Mouse (Mus musculus) forebrain, embryonic 16.5 days (tissue): Measurements from ENCODE around the gene Tubb5. TPM values are rescaled to one million over a fixed set of nuclear protein-coding genes. Genes with fewer than 3 reads are reported as not detected.

Experiments used
- ATAC-seq: fragments of 200-750 bp; cut with Nextera tagmentation; 2 replicates; pipeline ENCODE4 v1.8.0; 2017; ENCODE audit warnings: mild to moderate bottlenecking, moderate library complexity
- H3K27ac ChIP-seq: fragments of 300-500 bp; sonication (generic); 2 replicates; pipeline ENCODE4 v1.5.1; 2014; ENCODE audit warnings: low read length, control low read depth
- H3K27me3 ChIP-seq: fragments of 300-500 bp; sonication (generic); replicated peaks from 2 replicates; pipeline ENCODE4 v1.6.1; 2014; ENCODE audit warnings: low read length; ENCODE audit not compliant: control insufficient read depth, insufficient read depth
- H3K36me3 ChIP-seq: fragments of 300-500 bp; sonication (generic); 2 replicates; pipeline ENCODE4 v1.6.1; 2014; ENCODE audit not compliant: control insufficient read depth, insufficient read depth
- H3K4me1 ChIP-seq: fragments of 300-500 bp; sonication (generic); replicated peaks from 2 replicates; pipeline ENCODE4 v1.6.1; 2014; ENCODE audit warnings: low read length; ENCODE audit not compliant: control insufficient read depth, insufficient read depth
- H3K4me2 ChIP-seq: fragments of 300-500 bp; sonication (generic); 2 replicates; pipeline ENCODE4 v1.6.1; 2014; ENCODE audit warnings: mild to moderate bottlenecking, low read length, control low read depth
- H3K4me3 ChIP-seq: fragments of 300-500 bp; sonication (generic); replicated peaks from 2 replicates; pipeline ENCODE4 v1.5.1; 2014; ENCODE audit warnings: mild to moderate bottlenecking, low read length, control low read depth
- H3K9ac ChIP-seq: fragments of 300-500 bp; sonication (generic); replicated peaks from 2 replicates; pipeline ENCODE4 v1.6.1; 2014; ENCODE audit warnings: low read depth, low read length, control low read depth
- H3K9me3 ChIP-seq: fragments of 300-500 bp; sonication (generic); 2 replicates; pipeline ENCODE4 v1.6.1; 2016; ENCODE audit warnings: low read length; ENCODE audit not compliant: control insufficient read depth
- WGBS: fragments of 180-500 bp; shearing (Covaris S2); extraction: QIAGEN DNeasy Blood & Tissue Kit; methylation state at CpG from one replicate; pipeline ENCODE4 v1.1.7; 2014; 5-methylcytosine and 5-hydroxymethylcytosine counted together
- microRNA-seq: library from miRNA; unstranded; fragments of <30 nt; microRNA quantifications from one replicate; pipeline ENCODE4, GENCODE M21; 2017
- polyA plus RNA-seq: library from polyadenylated mRNA; unstranded; fragments of >200 nt; fragmentation: Nextera tagmentation; extraction: Ambion mirVana; gene quantifications from 2 replicates; pipeline ENCODE4 v1.2.1, GENCODE M21; 2015

Tubb5 gene
- polyA plus RNA-seq, 1 experiment from 2014 or later = 1,979 TPM

DNA sequence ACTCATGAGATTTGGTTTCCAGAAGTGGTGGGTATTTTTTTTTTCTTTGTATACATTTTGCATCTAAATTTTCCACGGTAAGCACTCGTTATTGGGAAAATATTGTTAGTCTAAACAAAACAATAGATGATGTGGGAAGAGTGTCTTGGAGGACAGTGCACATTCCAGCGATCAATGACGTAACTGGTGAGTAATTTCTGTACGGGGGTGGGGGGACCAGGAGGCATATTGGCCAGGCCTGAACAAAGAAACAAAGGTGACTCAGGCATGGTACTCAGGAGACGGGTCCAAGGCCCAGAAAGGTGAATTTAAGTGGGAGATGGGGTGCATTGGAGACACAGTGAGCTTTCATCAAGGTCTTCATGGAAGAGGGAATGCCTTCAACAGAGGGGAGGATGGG, 42.5 kb downstream of the Tubb5 start:
- Histone ChIP-seq H3K27me3 (no peaks in the 10 kb centered on the region), H3K4me1 (no peaks in the 10 kb centered on the region), H3K36me3 (no peaks in the 10 kb centered on the region), H3K4me2 (no peak overlapping the region), H3K27ac (no peak overlapping the region), H3K9ac (no peak overlapping the region), H3K9me3 (no peaks in the 10 kb centered on the region), H3K4me3 (no peak overlapping the region)
- no peak for ATAC-seq
- 73% methylated on average over 6 of the region's 6 CpGs for WGBS

DNA sequence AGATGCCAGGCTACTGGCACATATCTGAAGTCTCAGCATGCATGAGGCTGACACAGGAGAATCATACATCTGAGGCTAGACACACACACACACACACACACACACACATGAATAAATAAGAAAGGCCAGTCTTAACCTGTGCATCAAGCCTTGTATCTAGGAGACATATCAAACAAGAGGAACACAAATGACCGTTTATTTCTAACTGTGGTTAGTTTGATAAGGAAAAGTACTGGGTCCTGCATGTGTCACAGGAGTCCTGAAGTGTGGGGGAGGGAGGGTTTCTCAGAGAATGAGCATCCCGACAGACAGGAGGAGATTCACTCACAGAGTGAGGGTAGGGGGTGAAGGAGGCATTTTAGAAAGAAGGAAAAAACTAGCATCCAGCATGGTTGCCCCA, 43.0 kb downstream of the Tubb5 start:
- no peak for ATAC-seq
- no peaks in the 10 kb centered on the region for H3K27me3 ChIP-seq
- no peak overlapping the region for H3K4me3 ChIP-seq
- no peaks in the 10 kb centered on the region for H3K36me3 ChIP-seq
- H3K4me2 ChIP-seq = no peak overlapping the region
- no peak overlapping the region for H3K9ac ChIP-seq
- no peak overlapping the region for H3K27ac ChIP-seq
- H3K4me1 ChIP-seq = no peaks in the 10 kb centered on the region
- WGBS = 61% methylated on average over 2 of the region's 2 CpGs
- H3K9me3 ChIP-seq = no peaks in the 10 kb centered on the region

DNA sequence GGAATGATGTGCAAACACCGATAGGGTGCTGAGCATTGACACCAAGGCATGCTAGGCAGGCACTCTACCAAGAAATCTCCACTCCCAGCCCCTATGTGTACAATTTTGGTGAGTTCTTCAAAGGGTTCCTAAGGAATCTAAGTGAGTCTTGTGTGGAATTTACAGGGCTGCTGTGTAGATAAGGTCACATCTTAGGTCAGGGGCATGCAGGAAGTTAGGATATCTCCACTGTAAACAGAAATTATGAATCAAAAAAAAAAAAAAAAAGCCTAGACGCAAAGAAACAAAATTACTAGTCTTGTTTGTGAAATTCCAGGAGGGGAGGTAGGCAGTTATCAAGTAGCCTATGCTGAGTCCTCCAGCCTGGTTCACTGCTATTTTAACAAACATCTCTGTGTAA, 45.3 kb downstream of the Tubb5 start:
- H3K27ac ChIP-seq = no peak overlapping the region
- no peaks in the 10 kb centered on the region for H3K36me3 ChIP-seq
- no peaks in the 10 kb centered on the region for H3K9me3 ChIP-seq
- 93% methylated on average over 2 of the region's 2 CpGs for WGBS
- H3K27me3 ChIP-seq = no peaks in the 10 kb centered on the region
- no peak overlapping the region for H3K9ac ChIP-seq
- no peaks in the 10 kb centered on the region for H3K4me1 ChIP-seq
- no peak for ATAC-seq
- H3K4me2 ChIP-seq = no peak overlapping the region
- no peak overlapping the region for H3K4me3 ChIP-seq

DNA sequence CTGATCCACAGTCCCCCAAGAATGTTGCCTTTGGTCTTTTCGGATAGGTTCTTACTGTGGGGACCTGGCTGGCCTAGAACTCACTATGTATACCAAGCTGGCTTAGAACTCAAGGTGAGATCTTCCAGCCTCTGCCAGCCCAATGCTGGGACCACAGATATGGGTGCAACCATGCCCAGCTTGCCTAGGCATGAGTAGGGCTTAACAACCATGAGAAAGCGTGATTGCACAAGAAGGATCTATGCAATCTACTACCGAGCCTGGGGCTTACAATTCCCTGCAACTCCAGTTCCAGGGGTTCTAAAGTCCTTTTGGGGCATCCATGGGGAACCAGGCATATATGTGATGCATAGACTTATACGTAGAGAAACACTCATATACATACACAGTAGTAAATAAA, 47.2 kb downstream of the Tubb5 start:
- H3K4me1 ChIP-seq = no peaks in the 10 kb centered on the region
- H3K27ac ChIP-seq = no peak overlapping the region
- no peak overlapping the region for H3K9ac ChIP-seq
- no peaks in the 10 kb centered on the region for H3K36me3 ChIP-seq
- no peak overlapping the region for H3K4me3 ChIP-seq
- no peak for ATAC-seq
- H3K4me2 ChIP-seq = no peak overlapping the region
- 88% methylated on average over 4 of the region's 4 CpGs for WGBS
- no peaks in the 10 kb centered on the region for H3K27me3 ChIP-seq
- no peaks in the 10 kb centered on the region for H3K9me3 ChIP-seq

DNA sequence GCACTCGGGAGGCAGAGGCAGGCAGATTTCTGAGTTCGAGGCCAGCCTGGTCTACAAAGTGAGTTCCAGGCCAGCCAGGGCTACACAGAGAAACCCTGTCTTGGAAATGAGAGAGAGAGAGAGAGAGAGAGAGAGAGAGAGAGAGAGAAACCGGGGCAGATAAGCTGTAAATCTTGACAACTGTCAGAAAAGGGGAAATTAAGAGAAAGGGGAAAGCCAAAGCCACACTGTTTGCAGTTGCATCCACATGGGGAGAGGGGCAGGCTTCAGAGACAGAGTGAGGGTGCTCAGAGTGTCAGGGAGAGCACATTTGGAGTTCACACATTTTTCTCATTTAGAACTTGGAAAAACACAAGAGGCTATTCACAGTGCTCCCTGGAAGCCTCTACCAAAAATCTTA, 50.1 kb downstream of the Tubb5 start:
- no peak for ATAC-seq

DNA sequence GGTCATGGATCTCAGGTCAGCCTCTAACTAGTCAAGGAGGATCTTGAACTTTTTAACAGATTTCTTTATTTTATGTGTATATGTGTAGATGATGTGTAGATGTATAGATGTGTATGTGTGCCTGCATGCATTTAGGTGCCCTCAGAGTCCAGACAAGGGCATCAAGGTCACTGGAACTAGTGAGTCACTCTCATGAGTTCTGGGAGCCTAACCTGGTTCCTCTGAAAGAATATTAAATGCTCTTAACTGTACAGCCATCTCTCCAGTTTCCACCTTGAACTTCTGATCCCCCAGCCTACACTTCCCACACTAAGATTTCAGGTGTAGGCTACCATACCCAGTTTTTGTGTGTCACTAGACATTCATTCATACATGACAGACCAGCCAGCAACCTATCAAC, 50.6 kb downstream of the Tubb5 start:
- H3K4me3 ChIP-seq = no peak overlapping the region
- H3K4me1 ChIP-seq = no peaks in the 10 kb centered on the region
- H3K4me2 ChIP-seq = no peak overlapping the region
- H3K9me3 ChIP-seq = no peaks in the 10 kb centered on the region
- no peak overlapping the region for H3K27ac ChIP-seq
- ATAC-seq = no peak
- no peak overlapping the region for H3K9ac ChIP-seq
- H3K36me3 ChIP-seq = no peaks in the 10 kb centered on the region
- H3K27me3 ChIP-seq = no peaks in the 10 kb centered on the region

More for the DNA sequence above, 50.1 kb downstream of the Tubb5 start:
- no peak overlapping the region for H3K9ac ChIP-seq
- H3K27me3 ChIP-seq = no peaks in the 10 kb centered on the region
- no peaks in the 10 kb centered on the region for H3K36me3 ChIP-seq
- no peak overlapping the region for H3K27ac ChIP-seq
- H3K9me3 ChIP-seq = no peaks in the 10 kb centered on the region
- WGBS = 76% methylated on average over 3 of the region's 3 CpGs
- H3K4me2 ChIP-seq = no peak overlapping the region
- H3K4me1 ChIP-seq = no peaks in the 10 kb centered on the region
- no peak overlapping the region for H3K4me3 ChIP-seq

DNA sequence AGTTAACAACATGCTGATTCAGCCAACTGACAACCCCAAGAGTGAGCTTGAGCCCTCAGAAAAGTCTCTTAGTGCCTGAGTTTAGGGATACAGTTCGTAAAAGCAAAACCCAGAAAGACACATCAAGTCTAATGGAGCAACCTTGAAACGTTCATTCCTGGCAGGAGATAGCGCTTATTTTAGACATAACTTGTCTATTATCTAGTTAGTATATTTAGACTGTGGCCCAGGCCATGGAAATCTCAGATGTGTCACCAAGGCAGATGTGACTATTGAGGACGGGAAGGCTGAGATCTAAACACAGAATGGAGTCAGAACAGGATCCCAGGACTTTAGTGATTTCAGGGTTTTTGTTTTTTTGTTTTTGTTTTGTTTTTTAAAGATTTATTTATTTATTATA, 53.0 kb downstream of the Tubb5 start:
- H3K9me3 ChIP-seq = no peaks in the 10 kb centered on the region
- H3K36me3 ChIP-seq = no peaks in the 10 kb centered on the region
- H3K4me3 ChIP-seq = no peak overlapping the region
- no peak overlapping the region for H3K27ac ChIP-seq
- no peak overlapping the region for H3K9ac ChIP-seq
- WGBS = 92% methylated on average over 4 of the region's 4 CpGs
- no peaks in the 10 kb centered on the region for H3K27me3 ChIP-seq
- no peaks in the 10 kb centered on the region for H3K4me1 ChIP-seq
- no peak overlapping the region for H3K4me2 ChIP-seq
- no peak for ATAC-seq

DNA sequence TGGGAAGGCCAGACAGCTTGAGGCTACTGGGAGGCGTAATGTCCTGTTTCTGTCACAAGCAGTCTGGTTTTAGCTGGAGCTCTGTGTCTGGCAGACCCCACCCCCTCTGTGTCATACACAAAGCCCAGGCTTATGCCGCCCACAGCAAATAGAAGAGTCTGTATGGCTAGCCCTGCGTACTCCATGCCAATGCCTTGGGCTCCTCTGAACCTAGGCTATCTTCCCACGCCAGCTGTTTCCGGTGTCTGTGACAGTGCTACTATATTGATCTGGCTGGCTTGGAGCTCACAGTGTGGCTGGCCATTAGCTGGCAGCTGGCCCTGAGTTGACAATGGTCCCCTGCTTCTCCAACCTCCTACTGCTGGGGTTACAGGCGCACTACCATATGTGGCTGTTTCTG, 54.2 kb downstream of the Tubb5 start:
- no peak for ATAC-seq
- no peaks in the 10 kb centered on the region for H3K4me1 ChIP-seq
- 77% methylated on average over 6 of the region's 6 CpGs for whole genome bisulfite sequencing
- H3K9me3 ChIP-seq = no peaks in the 10 kb centered on the region
- H3K9ac ChIP-seq = no peak overlapping the region
- no peak overlapping the region for H3K4me2 ChIP-seq
- H3K4me3 ChIP-seq = no peak overlapping the region
- no peaks in the 10 kb centered on the region for H3K36me3 ChIP-seq
- no peak overlapping the region for H3K27ac ChIP-seq
- no peaks in the 10 kb centered on the region for H3K27me3 ChIP-seq

Small RNAs within 50 kb of the gene (microRNA-seq; reads per million reads assigned to microRNA genes)
- gene Gm28033 = not detected

Other genes starting within 250 kb of the Tubb5 start
- not detected in 2 replicates for gene Sfta2, start 236.8 kb downstream of the Tubb5 start, polyA plus RNA-seq
- not detected in 2 replicates for gene Gm9573, start 211.7 kb downstream of the Tubb5 start, polyA plus RNA-seq
- gene Mucl3, start 194.6 kb downstream of the Tubb5 start, polyA plus RNA-seq = 0.08 TPM in 1 of 2 replicates, not detected in the other
- 19.0 and 19.8 TPM in 2 replicates for gene Vars2, start 170.7 kb downstream of the Tubb5 start, polyA plus RNA-seq
- gene Gtf2h4, start 164.6 kb downstream of the Tubb5 start, polyA plus RNA-seq = 34.6 and 35.3 TPM in 2 replicates
- gene Ddr1, start 133.7 kb downstream of the Tubb5 start, polyA plus RNA-seq = 113 and 116 TPM in 2 replicates
- 6.4 and 9.9 TPM in 2 replicates for gene Ier3, start 16.6 kb downstream of the Tubb5 start, polyA plus RNA-seq
- 83.5 and 89.3 TPM in 2 replicates for gene Flot1, start 15.1 kb downstream of the Tubb5 start, polyA plus RNA-seq
- 10.6 and 13.2 TPM in 2 replicates for gene Mdc1, start 3.2 kb upstream of the Tubb5 start, polyA plus RNA-seq
- 23.4 and 26.1 TPM in 2 replicates for gene Nrm, start 23.0 kb upstream of the Tubb5 start, polyA plus RNA-seq
- gene Ppp1r18, start 27.3 kb upstream of the Tubb5 start, polyA plus RNA-seq = 24.9 and 25.7 TPM in 2 replicates
- gene Dhx16, start 41.5 kb upstream of the Tubb5 start, polyA plus RNA-seq = 40.4 and 42.2 TPM in 2 replicates
- 34.5 and 49.5 TPM in 2 replicates for gene 2310061I04Rik, start 59.1 kb upstream of the Tubb5 start, polyA plus RNA-seq
- 423 and 493 TPM in 2 replicates for gene Atat1, start 71.8 kb upstream of the Tubb5 start, polyA plus RNA-seq
- 50.8 and 55.6 TPM in 2 replicates for gene Mrps18b, start 78.1 kb upstream of the Tubb5 start, polyA plus RNA-seq
- 47.0 and 50.7 TPM in 2 replicates for gene Ppp1r10, start 78.1 kb upstream of the Tubb5 start, polyA plus RNA-seq
- gene Abcf1, start 131.5 kb upstream of the Tubb5 start, polyA plus RNA-seq = 88.3 and 89.6 TPM in 2 replicates
- gene Gnl1, start 141.5 kb upstream of the Tubb5 start, polyA plus RNA-seq = 61.0 and 65.6 TPM in 2 replicates
- gene Prr3, start 141.9 kb upstream of the Tubb5 start, polyA plus RNA-seq = 78.9 and 93.2 TPM in 2 replicates
- 4.9 and 6.4 TPM in 2 replicates for gene H2-T24, start 182.3 kb upstream of the Tubb5 start, polyA plus RNA-seq
- gene H2-T23, start 194.5 kb upstream of the Tubb5 start, polyA plus RNA-seq = 6.2 and 7.3 TPM in 2 replicates
- gene H2-T22, start 204.4 kb upstream of the Tubb5 start, polyA plus RNA-seq = 4.9 and 5.3 TPM in 2 replicates
- not detected in 2 replicates for gene Gm6034, start 204.7 kb upstream of the Tubb5 start, polyA plus RNA-seq
- gene Gm11127, start 220.1 kb upstream of the Tubb5 start, polyA plus RNA-seq = 0.16 TPM in 1 of 2 replicates, not detected in the other